Mouse (Mus musculus) embryonic facial prominence, embryonic 14.5 days (tissue): ENCODE data around the gene Nudt14. TPM values are rescaled to one million over a fixed set of nuclear protein-coding genes. Genes with fewer than 3 reads are reported as not detected.

Experiments
- ATAC-seq: fragments of 200-750 bp; cut with Nextera tagmentation; 2 replicates; pipeline ENCODE4 v1.8.0; 2017; ENCODE audit warnings: low read depth, moderate number of reproducible peaks, moderate TSS enrichment
- DNase-seq: peaks from one replicate; pipeline ENCODE4 v3.0.0-alpha.2; 2015; ENCODE audit warnings: low spot score
- H3K27ac ChIP-seq: fragments of 300-500 bp; sonication (generic); replicated peaks from 2 replicates; pipeline ENCODE4 v1.5.1; 2014; ENCODE audit warnings: low read depth, mild to moderate bottlenecking, low read length, moderate library complexity
- H3K27me3 ChIP-seq: fragments of 300-500 bp; sonication (generic); replicated peaks from 2 replicates; pipeline ENCODE4 v1.6.1; 2014; ENCODE audit warnings: low read length; ENCODE audit not compliant: control insufficient read depth, insufficient read depth
- H3K36me3 ChIP-seq: fragments of 300-500 bp; sonication (generic); 2 replicates; pipeline ENCODE4 v1.6.1; 2014; ENCODE audit warnings: low read length, mixed read lengths; ENCODE audit not compliant: control insufficient read depth, insufficient read depth
- H3K4me1 ChIP-seq: fragments of 300-500 bp; sonication (generic); 2 replicates; pipeline ENCODE4 v1.6.1; 2014; ENCODE audit warnings: antibody characterized with exemption, low read length; ENCODE audit not compliant: control insufficient read depth, insufficient read depth
- H3K4me2 ChIP-seq: fragments of 300-500 bp; sonication (generic); 2 replicates; pipeline ENCODE4 v1.6.1; 2014; ENCODE audit warnings: low read depth, mild to moderate bottlenecking, low read length, moderate library complexity, mixed read lengths
- H3K4me3 ChIP-seq: fragments of 300-500 bp; sonication (generic); 2 replicates; pipeline ENCODE4 v1.5.1; 2014; ENCODE audit warnings: low read depth, mild to moderate bottlenecking, low read length
- H3K9ac ChIP-seq: fragments of 300-500 bp; sonication (generic); 2 replicates; pipeline ENCODE4 v1.6.1; 2014; ENCODE audit warnings: low read depth, mild to moderate bottlenecking, low read length, moderate library complexity, mixed read lengths
- H3K9me3 ChIP-seq: fragments of 300-500 bp; sonication (generic); 2 replicates; pipeline ENCODE4 v1.6.1; 2016; ENCODE audit warnings: low read length; ENCODE audit not compliant: control insufficient read depth
- WGBS: fragments of 180-500 bp; shearing (Covaris S2); extraction: QIAGEN DNeasy Blood & Tissue Kit; methylation state at CpG from one replicate; pipeline ENCODE4 v1.1.7; 2014; 5-methylcytosine and 5-hydroxymethylcytosine counted together
- polyA plus RNA-seq: library from polyadenylated mRNA; unstranded; fragments of >200 nt; fragmentation: Nextera tagmentation; extraction: Ambion mirVana; gene quantifications from 2 replicates; pipeline ENCODE4 v1.2.1, GENCODE M21; 2014

The Nudt14 gene
- polyA plus RNA-seq, 1 experiment from 2014 or later, result 87.4 TPM

DNA sequence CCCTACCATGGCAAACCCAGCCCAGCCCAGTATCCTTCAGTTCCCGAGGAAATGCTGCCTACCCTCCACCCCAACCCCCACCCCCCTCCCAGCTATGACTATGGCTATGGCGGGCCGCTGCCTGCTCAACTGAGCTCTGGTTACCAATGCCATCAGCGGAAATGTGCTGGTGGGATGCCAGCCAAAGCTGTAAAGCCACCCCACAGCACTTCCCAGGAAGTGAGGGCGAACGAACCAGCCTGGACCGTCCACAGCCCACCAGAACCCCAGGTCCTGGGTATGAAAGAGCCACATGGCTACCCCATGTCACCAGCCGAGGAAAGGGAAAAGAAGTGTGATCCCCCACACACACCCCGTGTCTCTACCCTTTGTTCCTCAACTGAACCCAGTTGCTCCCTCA is 1.2 kb downstream of the Nudt14 start:
- Histone ChIP-seq H3K36me3 (no peaks in the 10 kb centered on the region), H3K9ac (no peak overlapping the region), H3K4me3 (no peak overlapping the region), H3K4me2 (peak overlapping the region; percentile 77), H3K9me3 (no peaks in the 10 kb centered on the region), H3K27ac (peak overlapping the region; percentile 44; the same call in 1 of the 2 replicates), H3K4me1 (peaks cover 19% of the 10 kb centered on the region), H3K27me3 (no peaks in the 10 kb centered on the region)
- DNase-seq (no peak), ATAC-seq (no peak)
- WGBS, result 71% methylated on average over 9 of the region's 9 CpGs

DNA sequence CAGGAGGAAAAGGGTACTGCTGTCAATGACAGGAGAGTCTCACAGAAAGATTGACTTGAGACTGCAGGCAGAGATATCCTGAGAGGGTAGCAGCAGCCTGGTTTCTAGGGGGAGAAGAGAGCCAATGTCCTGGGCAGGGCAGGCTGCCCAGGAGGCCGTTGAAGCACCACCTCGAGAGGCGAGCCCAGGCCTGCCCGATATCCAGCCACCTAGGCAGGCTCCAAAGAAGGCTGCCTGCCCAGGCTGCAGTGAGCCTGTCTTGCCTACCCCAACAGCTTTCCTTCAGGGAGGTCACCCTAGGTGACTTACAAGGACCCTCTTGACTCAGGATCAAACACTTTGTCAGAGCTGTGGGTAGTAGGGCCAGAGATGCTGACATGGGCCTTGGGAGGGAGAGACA is 1.7 kb downstream of the Nudt14 start:
- DNase-seq, result no peak
- Histone ChIP-seq H3K4me3 (no peak overlapping the region), H3K9ac (no peak overlapping the region), H3K4me1 (peaks cover 19% of the 10 kb centered on the region), H3K36me3 (no peaks in the 10 kb centered on the region), H3K4me2 (no peak overlapping the region), H3K9me3 (no peaks in the 10 kb centered on the region), H3K27ac (no peak overlapping the region), H3K27me3 (no peaks in the 10 kb centered on the region)
- 81% methylated on average over 4 of the region's 4 CpGs for WGBS
- ATAC-seq, result no peak

DNA sequence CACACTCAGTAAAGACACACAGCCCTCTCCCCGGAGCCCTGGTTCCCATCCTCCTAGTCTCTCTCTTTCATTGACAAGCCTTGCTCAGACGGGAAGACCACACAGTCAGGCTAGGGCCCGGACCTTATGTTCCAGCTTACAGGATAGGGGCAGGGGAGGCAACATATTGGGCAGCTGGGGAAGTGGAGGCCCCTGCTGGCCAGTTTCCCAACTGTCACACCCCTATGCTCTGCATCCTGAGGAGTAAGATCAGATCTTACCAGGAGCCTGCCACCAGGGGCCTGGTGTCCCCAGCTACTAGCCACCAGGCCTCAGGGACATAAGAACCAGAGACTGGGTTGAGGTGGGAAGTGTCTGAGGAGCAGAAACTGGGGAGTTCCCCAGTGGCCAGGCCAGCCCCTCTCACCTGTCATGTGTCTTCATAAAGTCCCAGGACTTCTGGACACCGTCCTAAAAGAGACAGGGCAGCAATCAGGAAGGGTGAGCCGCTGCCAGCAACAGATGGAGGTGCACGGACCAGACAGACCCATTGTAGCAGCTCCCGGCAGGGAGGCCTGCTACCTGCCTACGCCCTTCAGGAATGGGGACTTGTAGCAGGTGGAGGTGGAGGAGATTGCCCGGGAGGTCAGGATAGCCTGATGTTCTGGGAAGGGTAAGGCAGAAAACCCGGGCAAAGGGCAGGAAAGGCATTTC is 2.9 kb downstream of the Nudt14 start:
- 56% methylated on average over 10 of the region's 10 CpGs for WGBS
- Histone ChIP-seq H3K4me1 (peaks cover 19% of the 10 kb centered on the region), H3K36me3 (no peaks in the 10 kb centered on the region), H3K27ac (no peak overlapping the region), H3K27me3 (no peaks in the 10 kb centered on the region), H3K9ac (no peak overlapping the region), H3K4me2 (no peak overlapping the region), H3K9me3 (no peaks in the 10 kb centered on the region), H3K4me3 (no peak overlapping the region)
- DNase-seq (peak; percentile 66), ATAC-seq (peak; percentile 35; the same call in 1 of the 2 replicates)

DNA sequence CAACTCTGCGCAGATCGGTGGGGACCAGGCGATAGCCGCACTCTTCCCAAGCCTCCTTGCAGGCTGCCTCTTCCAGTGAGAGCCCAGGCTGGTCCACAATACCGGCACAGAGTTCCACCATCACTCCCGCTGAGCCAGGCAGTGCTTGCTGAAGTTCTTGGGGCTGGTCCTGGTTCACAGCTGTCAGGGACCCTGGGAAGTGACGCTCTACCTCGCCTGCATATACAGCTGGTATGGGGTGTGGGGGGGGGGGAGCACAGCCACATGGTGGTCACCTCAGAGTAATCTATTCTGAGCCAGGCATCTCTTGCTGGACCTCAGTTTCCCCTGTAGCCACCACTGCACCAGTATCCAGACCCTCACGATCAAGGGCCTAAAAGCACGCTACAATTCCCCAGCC is 3.6 kb downstream of the Nudt14 start:
- DNase-seq, result no peak
- H3K9me3 ChIP-seq, result no peaks in the 10 kb centered on the region
- no peaks in the 10 kb centered on the region for H3K36me3 ChIP-seq
- H3K27ac ChIP-seq, result 0 out of 2 replicates have a peak overlapping the region, but pooled peaks have one; percentile 28
- no peak overlapping the region for H3K9ac ChIP-seq
- peaks cover 19% of the 10 kb centered on the region for H3K4me1 ChIP-seq
- H3K4me3 ChIP-seq, result no peak overlapping the region
- H3K27me3 ChIP-seq, result no peaks in the 10 kb centered on the region
- 64% methylated on average over 10 of the region's 10 CpGs for WGBS
- no peak for ATAC-seq
- no peak overlapping the region for H3K4me2 ChIP-seq

DNA sequence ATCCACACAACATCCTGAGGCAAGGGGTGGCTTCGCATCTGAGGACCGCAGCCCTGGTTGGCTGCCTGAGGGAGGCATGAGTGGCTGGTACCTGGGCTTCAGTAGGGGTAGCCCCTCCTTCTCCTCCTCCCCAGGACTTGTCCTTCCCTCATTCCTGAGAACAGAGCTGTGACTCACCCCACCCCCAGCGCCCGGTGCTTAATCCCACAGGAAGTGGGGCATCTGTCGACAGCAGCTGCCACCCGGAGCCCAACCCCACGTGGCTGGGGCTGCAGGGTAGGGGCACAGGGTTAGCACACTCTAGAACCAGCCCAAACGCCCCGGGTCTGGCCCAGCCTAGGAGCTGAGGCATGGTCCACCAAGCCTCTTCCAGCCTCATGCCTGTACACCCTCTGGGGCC is 4.0 kb downstream of the Nudt14 start:
- no peak overlapping the region for H3K9ac ChIP-seq
- DNase-seq, result peak; percentile 64
- H3K4me1 ChIP-seq, result peaks cover 19% of the 10 kb centered on the region
- no peaks in the 10 kb centered on the region for H3K9me3 ChIP-seq
- no peaks in the 10 kb centered on the region for H3K27me3 ChIP-seq
- WGBS, result 30% methylated on average over 2 of the region's 9 CpGs
- H3K4me3 ChIP-seq, result no peak overlapping the region
- H3K4me2 ChIP-seq, result no peak overlapping the region
- ATAC-seq, result peak; percentile 28
- no peaks in the 10 kb centered on the region for H3K36me3 ChIP-seq
- H3K27ac ChIP-seq, result no peak overlapping the region

DNA sequence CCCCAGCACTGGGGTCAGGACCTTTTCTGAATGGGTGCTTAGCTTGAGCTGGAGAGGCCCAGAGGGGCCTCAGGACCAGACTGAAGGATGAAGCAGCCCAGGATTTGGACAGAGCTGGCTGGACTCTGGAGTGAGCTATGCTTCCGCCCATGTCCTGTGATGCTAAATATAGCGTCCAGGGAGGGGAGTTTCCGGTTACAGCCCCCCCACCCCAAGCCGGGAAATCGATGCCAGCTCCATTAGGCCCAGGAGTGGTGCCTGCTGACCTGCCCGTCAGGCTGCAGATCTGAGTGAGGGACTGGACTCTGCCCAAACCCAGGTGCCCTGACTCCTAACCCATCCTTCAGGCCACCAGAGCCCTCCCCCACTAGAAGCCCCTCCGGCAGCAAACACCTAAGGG is 9.3 kb downstream of the Nudt14 start:
- peak overlapping the region; percentile 23; the same call in 1 of the 2 replicates for H3K9ac ChIP-seq
- 13% methylated on average over 7 of the region's 7 CpGs for WGBS
- H3K36me3 ChIP-seq, result no peaks in the 10 kb centered on the region
- ATAC-seq (no peak), DNase-seq (no peak)
- no peaks in the 10 kb centered on the region for H3K9me3 ChIP-seq
- H3K4me3 ChIP-seq, result no peak overlapping the region
- H3K4me1 ChIP-seq, result peaks cover 7% of the 10 kb centered on the region; the same call in 1 of the 2 replicates
- peaks cover 38% of the 10 kb centered on the region for H3K27me3 ChIP-seq
- no peak overlapping the region for H3K4me2 ChIP-seq
- no peak overlapping the region for H3K27ac ChIP-seq

DNA sequence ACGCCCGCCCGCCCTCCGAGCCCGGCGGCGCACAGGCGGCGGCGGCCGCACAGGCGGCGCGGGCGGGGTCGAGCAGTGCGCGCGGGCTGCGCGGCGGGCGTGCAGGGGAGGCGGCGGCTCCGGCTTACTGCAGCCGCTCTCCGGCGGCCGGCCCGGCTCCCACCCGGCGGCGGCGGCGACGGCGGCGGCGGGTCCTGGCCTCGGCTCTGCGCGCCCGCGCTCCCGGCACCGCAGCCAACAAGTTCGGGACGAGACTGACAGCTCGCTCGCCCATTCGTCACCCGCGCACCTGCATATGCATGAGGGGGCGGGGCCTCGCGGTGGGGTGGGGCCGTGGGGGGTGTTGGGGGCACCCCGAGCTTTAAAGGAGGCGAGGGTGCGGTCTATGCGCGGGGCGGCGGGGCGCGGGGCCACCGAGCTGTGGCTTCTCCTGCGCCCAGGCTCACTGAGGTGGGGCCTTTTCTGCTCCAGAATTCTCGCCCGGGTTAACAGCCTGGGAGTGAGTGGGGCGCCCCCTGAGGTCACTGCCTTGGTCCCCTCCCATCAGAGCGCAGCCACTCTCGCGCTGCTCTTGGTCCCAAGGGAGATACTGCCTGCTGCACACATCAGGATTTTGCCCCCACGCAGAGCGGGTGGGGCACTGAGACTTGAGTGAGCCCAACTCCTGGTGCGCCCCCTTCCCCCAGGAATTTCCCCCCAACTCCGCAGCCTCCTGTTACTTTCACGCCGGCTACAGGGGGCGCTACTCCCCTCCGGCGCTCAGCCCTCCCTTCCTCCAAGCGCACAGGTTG is 12.2 kb downstream of the Nudt14 start, which contains the start of gene Jag2:
TSS of gene Jag2 (minus strand) at position 215 of the 791 bp plus-strand sequence.
- Histone ChIP-seq H3K27me3 (peaks cover 49% of the 10 kb centered on the region), H3K9me3 (no peaks in the 10 kb centered on the region), H3K4me3 (peak within 1 kb of the TSS; percentile 58), H3K4me2 (peak within 1 kb of the TSS; percentile 93), H3K9ac (peak within 1 kb of the TSS; percentile 66), H3K4me1 (peaks cover 7% of the 10 kb centered on the region; the same call in 1 of the 2 replicates), H3K27ac (peak within 1 kb of the TSS; percentile 71), H3K36me3 (no peaks in the 10 kb centered on the region)
- 2% methylated on average over 22 of the region's 85 CpGs for WGBS
- ATAC-seq (peak; percentile 60), DNase-seq (peak; percentile 81)

DNA sequence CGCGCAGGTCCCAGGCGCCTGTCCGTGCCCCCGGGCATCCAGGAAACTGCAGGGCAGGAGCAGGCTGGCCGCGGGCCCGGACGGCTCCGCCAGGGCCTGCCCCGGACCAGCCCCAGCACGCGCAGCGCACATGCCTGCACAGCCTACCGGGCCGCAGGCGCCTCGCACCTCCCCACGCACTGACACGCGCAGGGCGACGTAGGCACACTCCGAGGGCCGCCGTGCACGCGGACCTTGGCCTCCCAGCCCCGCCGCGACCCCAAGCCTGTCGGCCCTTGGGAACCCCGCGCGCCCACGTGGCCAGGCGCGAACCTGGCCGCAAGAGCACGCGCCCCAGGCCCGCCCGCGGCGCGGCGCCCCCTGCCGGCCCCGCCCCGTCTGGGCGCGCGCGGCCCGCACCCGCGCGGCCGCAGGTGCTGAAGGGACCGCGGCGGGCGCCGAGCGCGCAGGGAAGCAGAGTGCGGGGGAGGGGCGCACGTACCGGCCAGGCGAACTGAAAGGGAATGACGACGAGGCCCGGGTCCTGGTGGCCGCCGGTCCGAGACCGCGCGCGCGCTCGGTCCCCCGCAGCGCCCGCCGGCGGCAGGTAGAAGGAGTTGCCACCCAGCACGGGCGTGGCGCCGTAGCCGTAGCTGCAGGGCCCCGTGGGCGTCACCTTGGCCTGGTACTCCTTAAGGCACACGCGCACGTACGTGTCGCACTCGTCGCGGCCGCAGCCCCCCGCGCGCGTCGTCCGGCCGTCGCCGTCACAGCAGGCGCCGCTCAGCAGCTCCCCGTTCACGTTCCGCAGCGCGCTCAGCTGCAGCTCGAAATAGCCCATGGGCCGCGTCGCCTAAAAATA is 13.3 kb downstream of the Nudt14 start:
- H3K4me2 ChIP-seq, result peak overlapping the region; percentile 93
- H3K27ac ChIP-seq, result peak overlapping the region; percentile 71
- peaks cover 7% of the 10 kb centered on the region; the same call in 1 of the 2 replicates for H3K4me1 ChIP-seq
- H3K27me3 ChIP-seq, result peaks cover 49% of the 10 kb centered on the region
- no peaks in the 10 kb centered on the region for H3K9me3 ChIP-seq
- H3K9ac ChIP-seq, result peak overlapping the region; percentile 66
- DNase-seq (peak; percentile 33), ATAC-seq (peak; percentile 23)
- peak overlapping the region; percentile 58 for H3K4me3 ChIP-seq
- under 1% methylated on average over 45 of the region's 124 CpGs for WGBS
- H3K36me3 ChIP-seq, result no peaks in the 10 kb centered on the region
